Comparison of ENCODE assay signal across 8 mouse cellular contexts in the genomic region with DNA sequence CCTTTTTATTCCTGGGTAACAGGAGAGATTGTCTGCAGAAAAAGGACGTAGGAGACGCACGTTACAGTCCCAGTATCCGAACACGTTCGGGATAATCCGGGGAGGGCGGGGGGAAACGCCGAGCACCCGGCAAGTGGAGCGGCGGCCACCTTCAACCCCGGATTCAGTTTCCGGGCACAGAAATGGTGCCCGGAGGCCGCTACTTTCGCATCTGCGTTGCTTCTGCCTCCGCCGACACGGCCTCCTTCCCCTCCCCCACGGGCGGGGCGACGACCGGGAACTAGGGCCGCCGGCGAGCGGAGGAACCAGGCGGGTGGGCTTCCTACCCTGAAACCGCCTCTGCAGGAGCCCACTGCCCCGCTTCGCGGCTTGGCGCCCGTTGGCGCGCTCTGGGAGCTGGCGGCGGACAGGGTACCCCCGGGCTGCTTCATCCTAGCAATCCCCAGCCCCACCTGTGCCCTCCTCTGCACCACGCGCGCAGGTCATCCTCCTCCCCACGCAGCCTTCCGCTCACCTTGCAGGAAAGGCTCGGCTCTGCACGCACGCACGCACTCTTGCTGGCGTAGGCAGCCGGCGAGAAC. TPM values are rescaled to one million over a fixed set of nuclear protein-coding genes. Genes with fewer than 3 reads are reported as not detected.
DNase-seq lines count a peak whose midpoint lies in the region; ATAC-seq and TF ChIP-seq lines count a peak whose summit lies in the region.

No protein-coding gene starts in this region.

- H3K4me2 ChIP-seq in CH12.LX (ENCODE audit: insufficient read depth, low read depth, poor library complexity, severe bottlenecking) = peak overlapping the region; percentile 72
- H3K4me2 ChIP-seq in heart, postnatal 0 days (ENCODE audit: low read depth, low read length) = peak overlapping the region; percentile 97
- peak overlapping the region; percentile 66 for H3K4me2 ChIP-seq in lung, postnatal 0 days (replicated peaks; ENCODE audit: low read depth, low read length)

- H3K4me3 ChIP-seq in CH12.LX (replicated peaks in 1 of 3; ENCODE audit: low read depth in 2 of 3, low read length in 2 of 3, poor library complexity in 1 of 3) = peak overlapping the region; percentile 96 to 99 (median 98)
- H3K4me3 ChIP-seq in heart, postnatal 0 days (ENCODE audit: low read depth, low read length) = peak overlapping the region; percentile 100
- peak overlapping the region; percentile 95 for H3K4me3 ChIP-seq in lung, postnatal 0 days (ENCODE audit: low read depth, low read length)

- no peaks in the 10 kb centered on the region for H3K9me3 ChIP-seq in CH12.LX (replicated peaks; ENCODE audit: low read length)
- H3K9me3 ChIP-seq in heart, postnatal 0 days (replicated peaks; ENCODE audit: control insufficient read depth, low read length) = no peaks in the 10 kb centered on the region
- no peaks in the 10 kb centered on the region for H3K9me3 ChIP-seq in lung, postnatal 0 days (ENCODE audit: low read length)

- ATAC-seq in erythroid progenitor cell, adult 5-6 weeks (replicated peaks; ENCODE audit: low FRiP score, poor library complexity, severe bottlenecking) = peak; percentile 43
- ATAC-seq in heart, postnatal 0 days (ENCODE audit: insufficient read depth, low read depth) = peak; percentile 18; the same call in 1 of the 2 replicates
- ATAC-seq in lung, postnatal 0 days = peak; percentile 11

- no peak for TF ChIP-seq EP300 in CH12.LX (IDR thresholded peaks at IDR 0.05; ENCODE audit: low read length)
- TF ChIP-seq EP300 in heart, postnatal 0 days (IDR thresholded peaks at IDR 0.05; ENCODE audit: low read depth) = no peak
- no peak for TF ChIP-seq EP300 in lung, postnatal 0 days (IDR thresholded peaks at IDR 0.05)

- dilution Hi-C loops in CH12.LX (cut with MboI; ENCODE audit: extremely low pct_ligation_motif_present, extremely low pct_unique_long_range_greater_than_20kb, low sequenced_read_pairs) = no loop called here

- in situ Hi-C loops in CH12.LX (cut with MboI; ENCODE audit: low pct_ligation_motif_present, low pct_unique_long_range_greater_than_20kb, low sequenced_read_pairs) = no loop called here

- TF ChIP-seq CTCF in CH12.LX (conservative IDR thresholded peaks at IDR 0.05 in 1 of 2, IDR thresholded peaks at IDR 0.05 in 1 of 2; ENCODE audit: low read depth in 2 of 2, low read length in 2 of 2) = no peak
- TF ChIP-seq CTCF in heart, postnatal 0 days (IDR thresholded peaks at IDR 0.05; ENCODE audit: low read depth) = no peak
- TF ChIP-seq CTCF in lung, postnatal 0 days (IDR thresholded peaks at IDR 0.05) = no peak

- under 1% methylated on average over 52 of the region's 55 CpGs for WGBS in heart, postnatal 0 days
- WGBS in lung, postnatal 0 days = under 1% methylated on average over 33 of the region's 55 CpGs

- peak overlapping the region; percentile 95 for H3K27ac ChIP-seq in CH12.LX (ENCODE audit: insufficient read depth, low read depth)
- H3K27ac ChIP-seq in heart, postnatal 0 days (ENCODE audit: low read depth) = peak overlapping the region; percentile 99
- H3K27ac ChIP-seq in lung, postnatal 0 days (ENCODE audit: low read length) = peak overlapping the region; percentile 98

- H3K79me2 ChIP-seq in CH12.LX (replicated peaks; ENCODE audit: control insufficient read depth, extremely low read depth, insufficient read depth, poor library complexity, severe bottlenecking) = peaks cover 46% of the 10 kb centered on the region

- H3K9ac ChIP-seq in CH12.LX (ENCODE audit: insufficient read depth, low read depth) = peak overlapping the region; percentile 81
- peak overlapping the region; percentile 97 for H3K9ac ChIP-seq in heart, postnatal 0 days (replicated peaks; ENCODE audit: low read depth, low read length)
- peak overlapping the region; percentile 96 for H3K9ac ChIP-seq in lung, postnatal 0 days (replicated peaks; ENCODE audit: low read depth)

- DNase-seq in CH12.LX (ENCODE audit: extremely low read depth) = peak; percentile 48
- DNase-seq in adrenal gland, postnatal 10 days = peak; percentile 83
- peak; percentile 66 for DNase-seq in heart, postnatal 0 days (ENCODE audit: low spot score)
- DNase-seq in kidney, postnatal 4 days = peak; percentile 74 to 85
- DNase-seq in lung, postnatal 0 days (ENCODE audit: low spot score) = peak; percentile 74
- peak; percentile 78 for DNase-seq in retina, postnatal 1 day
- DNase-seq in urinary bladder, adult 2 months (ENCODE audit: low spot score) = peak; percentile 70

- no peak for TF ChIP-seq RAD21 in CH12.LX (IDR thresholded peaks at IDR 0.05; ENCODE audit: low read depth, low read length)

- no peaks in the 10 kb centered on the region for H3K27me3 ChIP-seq in CH12.LX (replicated peaks)
- H3K27me3 ChIP-seq in heart, postnatal 0 days (ENCODE audit: control insufficient read depth, insufficient read depth, low read length) = no peaks in the 10 kb centered on the region
- H3K27me3 ChIP-seq in lung, postnatal 0 days (replicated peaks; ENCODE audit: insufficient read depth, low read length) = no peaks in the 10 kb centered on the region

- H3K36me3 ChIP-seq in CH12.LX (replicated peaks in 1 of 2; ENCODE audit: control insufficient read depth in 1 of 2, insufficient read depth in 1 of 2, low read length in 1 of 2) = peaks cover 0 to 9% of the 10 kb centered on the region in 2 experiments
- H3K36me3 ChIP-seq in heart, postnatal 0 days (replicated peaks; ENCODE audit: control insufficient read depth, insufficient read depth, low read length) = no peaks in the 10 kb centered on the region
- no peaks in the 10 kb centered on the region for H3K36me3 ChIP-seq in lung, postnatal 0 days (ENCODE audit: insufficient read depth, low read length)

- H3K4me1 ChIP-seq in CH12.LX (ENCODE audit: control insufficient read depth in 1 of 2, insufficient read depth in 2 of 2) = peaks cover 4 to 42% of the 10 kb centered on the region in 2 experiments; a peak in 3 of 4 replicates
- H3K4me1 ChIP-seq in heart, postnatal 0 days (ENCODE audit: control insufficient read depth, insufficient read depth) = peaks cover 22% of the 10 kb centered on the region
- H3K4me1 ChIP-seq in lung, postnatal 0 days (ENCODE audit: insufficient read depth, low read depth, low read length) = peaks cover 5% of the 10 kb centered on the region; the same call in 1 of the 2 replicates

- TF ChIP-seq POLR2A in CH12.LX (IDR thresholded peaks at IDR 0.05; ENCODE audit: low read depth, low read length) = no peak

TF ChIP-seq in CH12.LX, 34 proteins besides CTCF, POLR2A, EP300 and RAD21:
- no peak; the same call in 1 of the 2 replicates for TF ChIP-seq MAX (IDR thresholded peaks at IDR 0.05; ENCODE audit: low read length)
- 0 out of 2 replicates have a peak, but pooled peaks have one; percentile 4 for TF ChIP-seq UBTF (IDR thresholded peaks at IDR 0.05; ENCODE audit: low read depth, low read length)
TF ChIP-seq in CH12.LX: peak in this region for 1.

RNA-seq across cellular contexts. Expression of a gene that starts 0.6 kb away (rescaled TPM):
- total RNA-seq in CH12.LX (2012; rRNA removed) (38.8 and 55.9 TPM in 2 replicates), CH12.LX (2014; rRNA removed) (99.7 and 103 TPM in 2 replicates)
- polyA plus RNA-seq in CH12.LX (2012; ENCODE audit: insufficient read length, low read depth) = 106 and 114 TPM in 2 replicates
- 10 to 100 TPM; 92.8 to 96.6 TPM for total RNA-seq in adrenal gland, postnatal 10 days (2021)
- total RNA-seq in erythroid progenitor cell, adult 5-6 weeks (2015; ENCODE audit: low replicate concordance) = 40.0 and 47.8 TPM in 2 replicates
- 60.5 and 68.3 TPM in 2 replicates for total RNA-seq in erythroid progenitor cell, adult 5-6 weeks (2017; ENCODE audit: low replicate concordance)
- total RNA-seq in heart, postnatal 0 days (2014; rRNA removed; ENCODE audit: low replicate concordance) = 32.1 and 46.9 TPM in 2 replicates
- 111 and 119 TPM in 2 replicates for polyA plus RNA-seq in heart, postnatal 0 days (2015; fragmentation: Nextera tagmentation; extraction: Ambion mirVana)
- polyA plus RNA-seq in lung, postnatal 0 days (2015; fragmentation: Nextera tagmentation; extraction: Ambion mirVana) = 95.2 and 102 TPM in 2 replicates
- polyA plus RNA-seq in urinary bladder, adult 2 months (2012; rRNA removed) = 68.4 and 76.6 TPM in 2 replicates

RNA-seq across cellular contexts. Expression of a gene that starts 39.2 kb away (rescaled TPM):
- total RNA-seq in CH12.LX (2012; rRNA removed) (0.50 and 0.51 TPM in 2 replicates), CH12.LX (2014; rRNA removed) (0.54 and 0.81 TPM in 2 replicates)
- polyA plus RNA-seq in CH12.LX (2012; ENCODE audit: insufficient read length, low read depth) = 1.0 and 1.1 TPM in 2 replicates
- 1 to 10 TPM; 5.4 to 6.0 TPM for total RNA-seq in adrenal gland, postnatal 10 days (2021)
- 0.42 TPM in 1 of 2 replicates, not detected in the other for total RNA-seq in erythroid progenitor cell, adult 5-6 weeks (2015; ENCODE audit: low replicate concordance)
- total RNA-seq in erythroid progenitor cell, adult 5-6 weeks (2017; ENCODE audit: low replicate concordance) = 2.0 TPM in 1 of 2 replicates, not detected in the other
- 1.8 and 5.0 TPM in 2 replicates for total RNA-seq in heart, postnatal 0 days (2014; rRNA removed; ENCODE audit: low replicate concordance)
- 0.75 and 0.77 TPM in 2 replicates for polyA plus RNA-seq in heart, postnatal 0 days (2015; fragmentation: Nextera tagmentation; extraction: Ambion mirVana)
- 5.1 and 6.2 TPM in 2 replicates for polyA plus RNA-seq in lung, postnatal 0 days (2015; fragmentation: Nextera tagmentation; extraction: Ambion mirVana)
- polyA plus RNA-seq in urinary bladder, adult 2 months (2012; rRNA removed) = 4.0 and 5.7 TPM in 2 replicates

RNA-seq across cellular contexts. Expression of a gene that starts 54.8 kb away (rescaled TPM):
- total RNA-seq in CH12.LX (2012; rRNA removed) (20.9 and 22.7 TPM in 2 replicates), CH12.LX (2014; rRNA removed) (16.9 and 19.9 TPM in 2 replicates)
- 55.6 and 63.7 TPM in 2 replicates for polyA plus RNA-seq in CH12.LX (2012; ENCODE audit: insufficient read length, low read depth)
- total RNA-seq in adrenal gland, postnatal 10 days (2021) = 10 to 100 TPM; 64.1 to 71.5 TPM
- 28.5 and 44.9 TPM in 2 replicates for total RNA-seq in erythroid progenitor cell, adult 5-6 weeks (2015; ENCODE audit: low replicate concordance)
- 20.8 and 36.7 TPM in 2 replicates for total RNA-seq in erythroid progenitor cell, adult 5-6 weeks (2017; ENCODE audit: low replicate concordance)
- 10.8 and 12.1 TPM in 2 replicates for total RNA-seq in heart, postnatal 0 days (2014; rRNA removed; ENCODE audit: low replicate concordance)
- 24.9 and 25.5 TPM in 2 replicates for polyA plus RNA-seq in heart, postnatal 0 days (2015; fragmentation: Nextera tagmentation; extraction: Ambion mirVana)
- polyA plus RNA-seq in lung, postnatal 0 days (2015; fragmentation: Nextera tagmentation; extraction: Ambion mirVana) = 28.8 and 31.7 TPM in 2 replicates
- 49.4 and 53.4 TPM in 2 replicates for polyA plus RNA-seq in urinary bladder, adult 2 months (2012; rRNA removed)

Comparison
In these comparisons a context has a peak if more than half of its experiments do, and no peak if none do; other contexts are left out.
1. Peak in every context shown above with its lines: DNase-seq, ATAC-seq, H3K4me3 ChIP-seq and H3K27ac ChIP-seq.